15 mouse cellular contexts compared by ENCODE assay signal in the genomic region with DNA sequence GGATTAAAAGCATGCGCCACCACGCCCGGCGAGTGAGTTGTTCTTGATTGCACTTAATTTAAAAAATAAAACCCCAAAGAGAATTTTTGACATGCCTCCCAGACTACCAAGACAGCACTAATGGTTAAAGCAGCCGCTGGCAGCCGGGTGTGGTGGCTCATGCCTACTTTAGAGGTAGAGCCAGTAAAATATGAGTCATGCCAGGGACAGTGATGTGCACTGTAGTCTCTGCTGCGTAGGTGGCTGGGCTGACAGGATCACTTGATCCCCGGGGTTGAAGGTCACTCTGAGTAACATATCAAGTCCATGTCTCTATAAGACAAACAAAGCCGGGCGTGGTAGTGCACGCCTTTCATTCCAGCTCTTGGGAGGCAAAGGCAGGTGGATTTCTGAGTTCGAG. TPM values are rescaled to one million over a fixed set of nuclear protein-coding genes. Genes with fewer than 3 reads are reported as not detected.
A peak's percentile ranks its signal among the peaks of the same experiment; 100 is the strongest.
DNase-seq lines count a peak whose midpoint lies in the region; ATAC-seq and TF ChIP-seq lines count a peak whose summit lies in the region.
"Had no signal": no experiment of that assay in that cellular context is flagged by ENCODE, and none has a peak within 500 bp of the region (broad histone marks: within the 10 kb centered on the region; RNA-seq: fewer than 3 reads in every experiment).

No protein-coding gene starts in this region.

- 0 out of 2 replicates have a peak, but pooled peaks cover 3% of the 10 kb centered on the region for H3K4me1 ChIP-seq in intestine, embryonic 15.5 days (replicated peaks)
- peaks cover under 1% of the 10 kb centered on the region for H3K4me1 ChIP-seq in forebrain, embryonic 16.5 days (replicated peaks; ENCODE audit: control insufficient read depth, insufficient read depth, low read length)
- H3K4me1 ChIP-seq in hindbrain, embryonic 10.5 days (replicated peaks), result no peaks in the 10 kb centered on the region
- H3K4me1 ChIP-seq: embryonic facial prominence, embryonic 13.5 days; midbrain, embryonic 12.5 days had no signal

- WGBS in intestine, embryonic 15.5 days, result 75% methylated on average over 12 of the region's 12 CpGs
- WGBS in forebrain, embryonic 16.5 days, result 95% methylated on average over 12 of the region's 12 CpGs
- whole genome bisulfite sequencing in hindbrain, embryonic 10.5 days, result 95% methylated on average over 12 of the region's 12 CpGs

- H3K9ac ChIP-seq in intestine, embryonic 15.5 days, result no peak overlapping the region
- no peak overlapping the region for H3K9ac ChIP-seq in forebrain, embryonic 16.5 days (replicated peaks; ENCODE audit: low read depth, low read length)
- H3K9ac ChIP-seq: embryonic facial prominence, embryonic 13.5 days; liver, embryonic 13.5 days; midbrain, embryonic 12.5 days had no signal

- peak; percentile 93 for ATAC-seq in intestine, embryonic 15.5 days
- ATAC-seq in forebrain, embryonic 16.5 days, result no peak

- H3K4me3 ChIP-seq in gastrocnemius, adult 2 months, result no peak overlapping the region
- H3K4me3 ChIP-seq in intestine, embryonic 15.5 days (replicated peaks), result no peak overlapping the region
- no peak overlapping the region for H3K4me3 ChIP-seq in forebrain, embryonic 16.5 days (replicated peaks; ENCODE audit: low read length)
- H3K4me3 ChIP-seq in hindbrain, embryonic 10.5 days, result no peak overlapping the region
- H3K4me3 ChIP-seq: embryonic facial prominence, embryonic 13.5 days; liver, embryonic 13.5 days; midbrain, embryonic 12.5 days had no signal

- no peaks in the 10 kb centered on the region for H3K27me3 ChIP-seq in intestine, embryonic 15.5 days (replicated peaks)
- H3K27me3 ChIP-seq in forebrain, embryonic 16.5 days (replicated peaks; ENCODE audit: control insufficient read depth, insufficient read depth, low read length), result no peaks in the 10 kb centered on the region
- no peaks in the 10 kb centered on the region for H3K27me3 ChIP-seq in hindbrain, embryonic 10.5 days (ENCODE audit: insufficient read depth, poor library complexity, severe bottlenecking)
- H3K27me3 ChIP-seq: embryonic facial prominence, embryonic 13.5 days; liver, embryonic 13.5 days; midbrain, embryonic 12.5 days had no signal

- peak overlapping the region; percentile 51 for H3K27ac ChIP-seq in gastrocnemius, adult 2 months
- H3K27ac ChIP-seq in intestine, embryonic 15.5 days, result no peak overlapping the region
- H3K27ac ChIP-seq in forebrain, embryonic 16.5 days (ENCODE audit: low read length), result no peak overlapping the region
- no peak overlapping the region for H3K27ac ChIP-seq in hindbrain, embryonic 10.5 days
- H3K27ac ChIP-seq: embryonic facial prominence, embryonic 13.5 days; liver, embryonic 13.5 days; midbrain, embryonic 12.5 days had no signal

- intact Hi-C loops in gastrocnemius, adult 2 months (cut with DNase I), result no loop called here

- H3K4me2 ChIP-seq in intestine, embryonic 15.5 days (replicated peaks), result no peak overlapping the region
- H3K4me2 ChIP-seq in forebrain, embryonic 16.5 days (ENCODE audit: low read length), result no peak overlapping the region
- H3K4me2 ChIP-seq: embryonic facial prominence, embryonic 13.5 days; liver, embryonic 13.5 days; midbrain, embryonic 12.5 days had no signal

- no peaks in the 10 kb centered on the region for H3K36me3 ChIP-seq in intestine, embryonic 15.5 days
- no peaks in the 10 kb centered on the region for H3K36me3 ChIP-seq in forebrain, embryonic 16.5 days (ENCODE audit: control insufficient read depth, insufficient read depth)
- no peaks in the 10 kb centered on the region for H3K36me3 ChIP-seq in hindbrain, embryonic 10.5 days
- H3K36me3 ChIP-seq: liver, embryonic 13.5 days; midbrain, embryonic 12.5 days had no signal

- H3K9me3 ChIP-seq in intestine, embryonic 15.5 days, result no peaks in the 10 kb centered on the region
- no peaks in the 10 kb centered on the region for H3K9me3 ChIP-seq in forebrain, embryonic 16.5 days (ENCODE audit: control insufficient read depth, low read length)
- H3K9me3 ChIP-seq in hindbrain, embryonic 10.5 days, result no peaks in the 10 kb centered on the region
- H3K9me3 ChIP-seq: embryonic facial prominence, embryonic 13.5 days; liver, embryonic 13.5 days; midbrain, embryonic 12.5 days had no signal

- peak; percentile 55 for DNase-seq in gastrocnemius, adult 2 months
- no peak for DNase-seq in gastrocnemius, postnatal 10 days
- peak; percentile 75 for DNase-seq in 3134 (ENCODE audit: extremely low read depth, insufficient read length, low spot score)
- peak; percentile 28 for DNase-seq in WW6 (ENCODE audit: low read depth, low spot score)
- DNase-seq in hindbrain, embryonic 10.5 days (ENCODE audit: low spot score), result no peak
- no peak for DNase-seq in lung, postnatal 36 days
- DNase-seq: heart, postnatal 14 days; liver, embryonic 13.5 days; lung, postnatal 4 days; right cerebral cortex, postnatal 25 days had no signal

- TF ChIP-seq CTCF in gastrocnemius, adult 2 months (IDR thresholded peaks at IDR 0.05), result no peak

RNA-seq across cellular contexts. Expression of a gene that starts 13.3 kb away (rescaled TPM):
- total RNA-seq in gastrocnemius, adult 2 months (2021), result 10 to 100 TPM; 63.7 to 63.9 TPM
- total RNA-seq in gastrocnemius, postnatal 10 days (2021), result 10 to 100 TPM; 38.6 to 45.1 TPM
- polyA plus RNA-seq in intestine, embryonic 15.5 days (2015; fragmentation: Nextera tagmentation; extraction: Ambion mirVana), result 22.3 and 27.1 TPM in 2 replicates
- 56.5 and 62.0 TPM in 2 replicates for polyA plus RNA-seq in forebrain, embryonic 16.5 days (2015; fragmentation: Nextera tagmentation; extraction: Ambion mirVana)
- 21.6 and 30.7 TPM in 2 replicates for polyA plus RNA-seq in hindbrain, embryonic 10.5 days (2016; fragmentation: Nextera tagmentation; extraction: Ambion mirVana)

RNA-seq across cellular contexts. Expression of a gene that starts 13.8 kb away (rescaled TPM):
- total RNA-seq in gastrocnemius, adult 2 months (2021), result 1 to 10 TPM in 1 of 2 experiments, under 1 TPM in 1; 0.87 to 1.0 TPM
- 1 to 10 TPM; 1.3 to 1.6 TPM for total RNA-seq in gastrocnemius, postnatal 10 days (2021)
- 1.9 and 2.1 TPM in 2 replicates for polyA plus RNA-seq in intestine, embryonic 15.5 days (2015; fragmentation: Nextera tagmentation; extraction: Ambion mirVana)
- polyA plus RNA-seq in forebrain, embryonic 16.5 days (2015; fragmentation: Nextera tagmentation; extraction: Ambion mirVana), result 4.6 and 4.7 TPM in 2 replicates
- polyA plus RNA-seq in hindbrain, embryonic 10.5 days (2016; fragmentation: Nextera tagmentation; extraction: Ambion mirVana), result 2.8 and 6.0 TPM in 2 replicates
- polyA plus RNA-seq: C2C12 had no signal

Comparison
In these comparisons a context has a peak if more than half of its experiments do, and no peak if none do; other contexts are left out.
1. DNase-seq: peak in gastrocnemius, adult 2 months (single experiment), 3134 (single experiment) and WW6 (single experiment); none in gastrocnemius, postnatal 10 days (single experiment), hindbrain, embryonic 10.5 days (single experiment) and lung, postnatal 36 days (single experiment).